Mouse (Mus musculus) WW6 (cell line): Measurements from ENCODE around the gene Thsd4.

Experiments
- DNase-seq: peaks from one replicate; pipeline ENCODE4 v3.0.0-alpha.2; 2013; ENCODE audit warnings: low read depth, low spot score

The Thsd4 gene

GRCm38 (mm10) chr9:60517148-60517547 lies 4.7 kb downstream of the Thsd4 start:
- no peak for DNase-seq

GRCm38 (mm10) chr9:60516379-60516778 lies 5.5 kb downstream of the Thsd4 start:
- DNase-seq = no peak

DNA sequence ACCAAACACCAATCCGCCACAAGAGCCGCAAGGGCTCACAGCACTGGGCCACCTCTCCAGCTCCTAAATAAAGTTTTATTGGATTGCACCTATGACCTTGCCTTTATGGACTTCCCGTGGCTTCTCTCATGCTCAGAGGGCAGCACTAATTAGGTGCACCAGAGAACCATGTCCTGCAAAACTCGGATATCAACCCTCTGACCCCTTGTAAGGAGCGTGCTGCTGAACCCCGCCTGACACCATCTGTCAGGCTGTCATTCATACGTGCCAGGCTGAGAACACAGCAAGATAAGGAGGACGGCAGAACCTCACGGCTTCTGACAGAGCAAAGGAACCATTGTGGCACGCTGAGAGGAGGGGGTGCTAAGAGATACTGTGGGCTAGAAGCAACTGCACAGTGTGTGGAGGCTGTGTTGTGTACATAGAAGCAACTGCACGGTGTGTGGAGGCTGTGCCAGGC lies 8.5 kb downstream of the Thsd4 start:
- DNase-seq = no peak

DNA sequence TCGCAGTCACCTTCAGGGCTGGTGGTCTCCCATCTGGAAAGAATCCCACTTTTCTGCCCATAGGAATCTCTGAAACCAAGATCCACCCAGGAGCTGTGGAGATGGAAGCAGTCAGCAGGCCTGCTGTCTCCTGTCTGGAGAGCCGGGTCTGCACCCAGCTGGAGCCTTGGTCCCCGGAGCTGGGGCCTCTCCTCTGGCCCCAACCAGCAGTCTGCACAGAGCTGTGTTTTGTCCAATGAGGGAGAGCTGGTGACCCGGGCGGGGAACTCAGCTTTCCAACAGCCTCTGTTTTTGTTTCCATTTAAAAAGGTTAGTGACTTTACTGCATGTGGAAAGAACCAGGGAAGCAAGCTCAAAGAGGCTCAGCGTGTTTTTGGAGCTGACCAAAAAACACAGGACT lies 11.0 kb downstream of the Thsd4 start:
- no peak for DNase-seq

- DNase-seq = no peak
Observed at GRCm38 (mm10) chr9:60506136-60506535, 15.7 kb downstream of the Thsd4 start.

- no peak for DNase-seq
Observed at GRCm38 (mm10) chr9:60504378-60505285, 17.2 kb downstream of the Thsd4 start.

- DNase-seq = no peak
Observed at GRCm38 (mm10) chr9:60502220-60502619, 19.6 kb downstream of the Thsd4 start.

DNA sequence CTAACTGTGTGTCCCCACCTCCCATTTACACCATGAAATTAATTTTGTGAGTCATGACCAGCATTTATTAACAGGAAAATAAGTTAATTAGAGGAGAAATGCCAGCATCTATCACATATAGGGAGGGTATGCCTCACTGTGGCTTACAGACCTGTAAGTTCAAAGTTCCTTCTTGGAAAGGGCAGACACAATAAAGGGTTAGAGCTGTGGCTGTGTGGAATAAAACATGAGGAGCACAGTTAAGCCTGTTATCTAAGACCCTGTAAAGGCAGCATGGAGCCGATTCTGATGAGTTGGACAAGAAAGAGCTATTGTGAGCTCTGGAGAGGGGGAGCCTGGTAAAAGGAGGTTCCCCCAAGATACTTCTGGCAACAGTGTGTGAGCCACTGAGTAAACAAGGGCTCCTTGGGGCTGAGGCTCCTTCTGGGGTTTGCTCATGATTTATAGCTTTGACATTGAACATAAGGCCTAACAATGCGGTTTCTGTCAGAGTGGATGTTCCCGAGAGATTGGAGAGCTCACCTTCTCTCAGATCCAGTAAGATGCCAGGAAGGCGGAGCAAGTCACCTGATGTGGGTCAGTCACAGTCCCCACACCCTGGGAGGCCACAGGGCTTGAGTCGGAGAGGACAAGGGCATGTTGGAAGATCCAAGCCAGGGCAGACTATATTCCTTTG lies 20.2 kb downstream of the Thsd4 start:
- DNase-seq = no peak

DNA sequence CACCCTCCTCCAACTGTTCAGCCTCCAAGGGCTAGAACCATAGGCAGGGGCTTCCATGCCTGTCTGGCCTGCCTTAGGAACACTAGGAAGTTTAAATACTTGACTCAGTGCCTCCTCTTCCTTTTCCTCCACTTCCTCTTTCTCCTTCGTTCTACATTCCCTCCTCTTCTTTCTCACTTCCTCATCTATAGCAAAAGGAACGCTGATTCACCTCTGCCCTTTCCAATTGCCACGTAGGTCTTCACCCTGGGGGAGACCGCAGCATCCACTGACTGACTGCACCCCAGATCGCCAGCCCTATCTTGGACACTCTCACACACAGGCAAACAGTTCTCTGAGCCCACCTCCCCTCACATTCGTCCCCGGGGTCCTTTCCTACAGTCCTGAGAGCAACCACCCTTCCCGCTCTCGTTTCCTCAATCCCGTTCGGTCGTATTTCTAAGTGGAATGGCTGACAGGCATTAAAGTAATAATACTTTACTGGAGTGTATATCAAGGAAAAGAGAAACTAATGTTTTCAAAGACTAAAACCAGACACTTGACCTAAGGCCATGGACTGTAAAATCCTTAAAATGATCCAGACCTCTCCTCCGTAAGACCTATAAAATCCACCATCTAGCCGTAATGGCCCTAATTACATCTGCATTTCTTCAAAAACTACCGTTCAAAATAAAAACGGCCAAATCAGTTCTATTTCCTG lies 29.4 kb downstream of the Thsd4 start:
- DNase-seq = no peak

DNA sequence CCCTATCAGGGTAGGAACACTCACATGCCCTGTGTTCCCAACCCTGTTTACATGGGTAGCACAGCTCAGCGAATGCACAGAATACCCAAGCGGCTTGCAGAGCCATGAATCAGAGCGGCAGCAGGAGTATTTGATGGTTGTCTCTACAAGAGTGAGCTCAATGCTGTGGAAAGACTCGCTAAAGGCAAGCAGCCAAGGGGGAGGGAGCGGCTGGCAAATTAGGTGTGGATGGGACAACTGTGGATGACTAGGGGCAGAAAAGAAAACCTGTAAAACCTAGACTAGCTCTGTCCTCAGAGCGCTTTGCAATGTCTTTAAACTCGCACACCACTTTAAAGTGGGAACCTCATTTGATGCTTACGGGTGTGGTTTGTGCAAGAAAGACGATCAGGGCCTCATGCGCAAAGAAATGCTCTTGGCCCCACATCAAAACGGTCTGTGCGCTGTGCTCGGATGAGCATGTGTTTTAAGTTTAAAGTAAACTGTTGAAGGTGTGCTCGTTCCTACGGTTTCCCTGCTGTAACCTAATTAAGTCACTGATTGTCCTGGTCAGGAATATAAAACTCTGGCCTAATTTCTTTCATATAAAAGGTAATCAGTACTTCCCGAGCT lies 30.3 kb downstream of the Thsd4 start:
- DNase-seq = no peak

DNA sequence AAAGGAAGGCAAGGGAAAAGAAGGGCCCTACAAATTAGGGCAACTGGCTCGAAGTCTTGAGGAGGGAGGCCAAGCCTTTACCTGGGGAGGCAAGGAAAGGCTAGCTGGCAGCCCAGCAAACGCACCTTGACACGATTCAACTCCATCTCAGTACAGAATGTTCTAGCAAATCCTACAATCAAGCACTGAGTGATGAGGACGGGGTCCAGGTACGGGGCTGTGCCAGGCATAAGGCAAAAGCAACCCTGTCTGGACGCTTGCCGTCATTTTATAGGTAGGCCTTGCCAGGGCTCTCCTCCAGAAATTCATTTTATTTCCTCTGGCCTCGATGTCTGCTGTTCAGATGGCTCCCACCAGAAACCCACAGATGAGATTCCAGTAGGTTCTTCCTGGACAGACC lies 30.8 kb downstream of the Thsd4 start:
- DNase-seq = no peak

DNA sequence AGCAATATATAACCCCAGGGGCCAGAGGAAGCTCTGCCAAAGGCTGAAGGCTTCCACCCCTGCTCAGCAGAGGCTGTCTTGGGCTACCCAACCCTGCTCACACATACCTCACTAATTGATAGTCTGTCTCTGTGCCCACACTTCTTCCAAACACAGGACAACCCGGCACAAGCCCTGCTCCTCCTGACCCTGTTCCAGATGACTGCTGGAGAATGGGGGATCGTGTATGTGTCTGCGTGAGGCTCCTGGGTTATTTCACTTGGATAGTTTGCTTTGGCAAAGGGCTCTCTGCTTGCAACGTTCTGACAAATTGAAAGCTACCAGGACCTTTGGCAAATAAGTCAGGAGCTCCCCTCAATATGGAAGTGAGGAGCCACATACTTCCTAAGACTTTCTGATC lies 33.0 kb downstream of the Thsd4 start:
- DNase-seq = no peak

DNA sequence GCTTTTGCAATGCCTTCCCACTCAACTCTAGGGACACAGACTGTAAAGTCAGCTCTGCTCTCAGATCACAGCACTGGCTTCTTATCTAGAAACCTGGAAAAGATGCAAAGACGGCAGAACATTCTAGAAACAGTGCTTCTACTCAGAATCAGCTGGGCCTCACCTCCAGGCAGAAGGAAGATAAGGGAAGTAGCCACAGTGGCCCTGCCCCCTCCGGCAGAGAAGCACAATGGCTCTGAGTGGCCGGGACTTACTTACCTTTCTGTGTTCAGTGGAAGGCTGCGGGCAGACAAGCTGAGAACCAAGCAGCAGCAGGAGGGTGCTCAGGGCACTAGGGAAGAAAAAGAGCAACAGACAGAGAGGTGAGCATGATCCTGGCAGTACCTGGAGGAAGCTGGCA lies 39.7 kb downstream of the Thsd4 start:
- no peak for DNase-seq

DNA sequence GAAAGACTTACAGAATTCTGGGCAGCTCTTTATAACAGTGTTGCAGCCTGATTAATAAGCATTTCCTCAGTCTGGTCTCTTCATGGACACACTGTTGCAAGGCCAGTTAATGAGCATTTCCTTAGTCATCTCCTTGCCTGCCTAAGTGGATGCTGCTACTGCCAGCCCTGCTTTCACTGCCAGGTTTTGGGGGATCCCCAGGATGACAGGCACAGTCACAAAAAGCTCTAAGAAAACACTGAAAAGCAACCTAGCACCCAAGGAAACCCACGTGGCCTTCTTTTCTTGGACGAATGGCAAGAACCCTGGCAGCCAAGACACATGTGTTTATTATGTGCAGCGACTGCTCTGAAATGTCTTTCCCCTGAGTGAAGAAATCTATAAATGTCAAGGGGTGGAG lies 41.8 kb downstream of the Thsd4 start:
- DNase-seq = no peak

DNA sequence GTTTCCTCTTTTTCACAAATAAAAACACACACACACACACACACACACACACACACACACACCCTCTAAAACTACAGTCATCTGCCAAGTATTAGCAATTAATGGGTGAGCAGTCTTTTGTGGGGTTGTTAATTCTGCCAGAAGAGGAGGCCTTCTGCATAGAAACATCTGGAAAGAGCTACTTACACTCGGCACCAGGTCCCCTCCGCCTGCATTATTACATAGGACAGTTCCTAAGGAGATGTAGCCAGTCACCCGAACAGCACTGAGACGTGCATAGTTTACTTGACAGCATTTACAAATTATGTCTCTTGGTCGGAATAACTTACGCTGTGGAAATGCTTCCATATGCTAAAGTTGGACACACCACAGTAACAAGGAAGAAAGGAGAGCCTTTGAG lies 43.0 kb downstream of the Thsd4 start:
- DNase-seq = no peak

DNA sequence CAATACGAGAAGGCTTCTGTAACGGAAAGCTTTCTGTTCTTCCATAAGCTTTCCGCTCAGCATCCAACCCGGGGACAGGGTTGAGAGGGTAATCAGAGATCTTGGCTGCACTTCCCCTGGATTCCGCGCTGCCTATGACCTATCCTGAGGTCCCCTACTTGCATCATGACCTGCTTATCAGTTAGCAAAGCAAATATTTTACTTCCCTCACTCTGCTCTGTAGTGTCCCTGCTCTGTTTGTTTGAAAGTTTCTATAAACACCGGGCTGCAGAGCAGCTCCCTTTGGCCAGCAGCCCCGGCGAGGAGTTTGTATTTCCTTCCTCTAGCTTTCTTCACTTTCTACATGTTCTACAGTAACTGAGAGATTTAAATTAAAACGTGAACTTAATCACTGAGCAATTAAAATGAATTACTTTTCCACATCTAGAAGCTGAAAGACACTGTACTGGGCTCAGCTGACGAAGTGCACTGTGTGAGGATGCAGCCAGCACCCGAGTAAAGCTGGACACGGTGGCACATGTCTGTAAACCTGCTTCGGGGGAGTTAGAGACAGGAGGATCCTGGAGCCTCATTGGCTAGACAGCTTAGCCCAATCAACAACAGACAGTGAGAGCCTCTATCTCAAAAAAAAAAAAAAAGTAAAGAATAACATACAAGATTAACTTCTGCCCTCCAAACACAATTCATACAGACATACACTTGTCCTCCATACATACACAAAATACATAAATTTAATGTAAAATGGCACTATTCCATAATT lies 43.7 kb downstream of the Thsd4 start:
- no peak for DNase-seq

DNA sequence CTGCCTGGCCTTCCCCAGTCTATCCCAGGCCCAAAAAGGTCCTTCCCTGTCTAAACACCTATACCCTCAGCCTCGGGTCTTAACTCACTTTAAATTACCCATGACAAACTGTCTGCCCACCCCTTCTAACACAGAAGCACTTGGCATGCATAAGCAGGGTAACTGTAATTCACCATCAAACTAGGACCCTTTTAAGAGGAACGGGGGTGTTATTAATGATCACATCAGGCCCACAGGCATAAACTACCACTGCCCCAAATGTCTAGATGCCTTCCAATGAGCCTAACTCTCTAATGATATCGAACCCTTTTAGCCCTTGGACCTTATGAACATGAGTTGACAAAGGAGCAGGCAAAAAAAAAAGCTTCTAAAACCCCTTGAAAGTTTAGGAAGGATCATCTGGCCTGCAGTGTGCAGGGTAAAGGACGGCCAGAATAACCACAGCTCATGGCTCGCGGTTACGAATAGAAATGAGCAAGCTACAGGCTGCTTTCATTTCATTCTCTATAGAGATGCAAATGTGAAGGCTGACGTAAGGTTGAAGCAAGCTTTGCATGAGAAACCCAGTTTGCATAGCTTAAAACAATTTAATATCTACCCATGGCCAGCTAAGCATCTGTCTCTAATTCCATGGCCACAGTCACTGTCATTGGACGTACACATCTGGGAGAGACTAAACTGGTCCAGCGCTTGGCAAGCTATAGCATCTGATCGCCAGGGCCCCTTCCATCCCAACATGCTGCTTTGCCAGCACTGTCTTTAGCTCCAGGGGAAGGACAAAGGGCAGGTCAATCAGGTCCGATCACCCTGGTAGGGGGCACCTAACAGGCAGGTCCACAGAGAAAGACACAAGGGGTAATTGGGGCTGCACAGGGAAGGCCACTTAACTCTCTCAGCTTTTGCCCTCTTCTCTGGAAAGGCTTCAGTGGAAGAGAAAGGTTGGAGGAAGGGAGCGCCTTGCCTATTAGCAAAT lies 61.5 kb downstream of the Thsd4 start:
- DNase-seq = no peak

- DNase-seq = no peak
Observed at GRCm38 (mm10) chr9:60458468-60458962, 63.3 kb downstream of the Thsd4 start.

DNA sequence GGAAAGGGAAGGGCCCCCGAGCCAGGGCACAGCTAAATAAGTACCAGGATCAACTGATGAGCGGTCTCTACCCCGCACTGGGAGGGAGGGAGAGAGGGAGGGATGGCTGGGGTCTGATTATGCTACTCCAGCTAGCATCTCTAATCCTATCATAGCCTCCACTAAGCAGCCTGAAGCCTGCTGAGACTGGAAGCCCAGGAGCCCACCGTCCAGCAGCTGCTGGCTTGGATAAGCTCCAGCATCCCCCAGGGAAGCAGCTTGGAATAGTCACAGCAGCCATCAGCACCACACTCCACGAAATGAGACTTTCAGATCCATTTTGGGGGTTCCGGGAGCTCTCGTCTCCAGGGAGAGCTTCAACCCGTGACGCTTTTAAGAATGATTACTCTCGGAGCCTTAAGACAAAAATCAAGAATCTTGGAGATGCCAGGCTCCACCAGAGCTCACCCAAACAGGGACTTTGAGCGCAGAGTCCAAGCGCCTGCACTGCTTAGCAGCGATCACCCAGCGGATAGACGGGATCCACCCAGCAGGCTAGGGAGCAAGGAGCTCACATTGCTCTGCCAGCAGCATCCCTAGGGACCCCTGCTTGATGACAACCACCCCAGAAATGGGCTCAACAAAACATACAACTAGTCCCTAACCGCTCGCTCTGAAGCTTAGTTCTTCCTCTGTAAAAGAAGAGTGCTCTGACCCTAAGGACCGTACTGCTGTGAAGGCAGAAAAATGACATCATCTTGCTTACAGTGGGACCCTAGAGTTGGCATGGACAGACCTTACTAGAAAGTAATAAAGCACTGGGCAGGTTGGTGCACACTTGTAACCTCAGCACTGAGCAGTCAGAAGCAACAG lies 64.3 kb downstream of the Thsd4 start:
- no peak for DNase-seq
